Mouse (Mus musculus): ENCODE measurements around the gene Edaradd.

DNA sequence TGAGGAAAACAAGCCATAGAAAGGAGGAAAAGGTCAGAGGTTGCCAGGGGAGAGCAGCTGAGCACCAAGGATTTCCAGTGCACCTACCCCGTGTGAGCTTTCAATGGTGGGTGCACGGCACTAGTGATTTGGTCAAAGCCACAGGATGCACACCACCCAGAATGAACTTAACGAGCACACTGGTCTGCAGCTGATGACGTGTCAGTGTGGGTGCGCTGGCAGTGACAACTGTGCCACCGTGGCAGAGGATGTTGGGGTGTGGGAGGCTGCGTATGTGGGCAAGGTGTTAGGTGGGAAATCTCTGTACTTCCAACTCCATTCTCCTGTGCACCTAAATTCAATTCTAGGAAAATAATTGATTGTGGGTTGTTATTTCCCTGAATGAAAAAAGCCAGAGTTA is 21.1 kb downstream of the Edaradd start:
- TF ChIP-seq CTCF (IDR thresholded peaks at IDR 0.05; ENCODE audit: low read depth, low read length) (no peak), POLR2A (IDR thresholded peaks at IDR 0.05; ENCODE audit: borderline replicate concordance, low read depth, low read length) (no peak)

All from bone marrow macrophage, adult 2 months (primary cell).